Mouse (Mus musculus) kidney, adult 2 months (tissue): ENCODE data around the gene Gtf2e1. TPM values are rescaled to one million over a fixed set of nuclear protein-coding genes. Genes with fewer than 3 reads are reported as not detected.

Experiments
- DNase-seq: peaks from one replicate; pipeline ENCODE4 v3.0.0; 2021
- H3K27ac ChIP-seq: fragments of 200-500 bp; 2 replicates; pipeline ENCODE4 v1.5.1; 2012; ENCODE audit warnings: low read depth, low read length, control low read depth, inconsistent platforms; ENCODE audit not compliant: insufficient read depth
- H3K27me3 ChIP-seq: fragments of 200-500 bp; replicated peaks from 2 replicates; pipeline ENCODE4 v1.6.1; 2012; ENCODE audit warnings: mild to moderate bottlenecking, moderate library complexity, low read length, inconsistent platforms; ENCODE audit not compliant: control insufficient read depth, insufficient read depth
- H3K36me3 ChIP-seq: fragments of 200-500 bp; 2 replicates; pipeline ENCODE4 v1.6.1; 2012; ENCODE audit warnings: mild to moderate bottlenecking, moderate library complexity, low read length, inconsistent platforms; ENCODE audit not compliant: control insufficient read depth, insufficient read depth
- H3K4me1 ChIP-seq: fragments of 200-500 bp; 2 replicates; pipeline ENCODE4 v1.6.1; 2011; ENCODE audit warnings: low read length; ENCODE audit not compliant: control insufficient read depth, insufficient read depth
- H3K4me3 ChIP-seq: fragments of 200-500 bp; 2 replicates; pipeline ENCODE4 v1.5.1; 2011; ENCODE audit warnings: mild to moderate bottlenecking, low read depth, low read length, control low read depth; ENCODE audit not compliant: insufficient read depth
- CTCF ChIP-seq: fragments of 200-500 bp; conservative IDR thresholded peaks from 2 replicates; pipeline ENCODE4 v1.5.1; 2011; ENCODE audit warnings: low read depth, mild to moderate bottlenecking, control low read depth, low read length, moderate library complexity, mixed read lengths; ENCODE audit not compliant: insufficient read depth, insufficient read length
- POLR2A ChIP-seq: fragments of 200-500 bp; IDR thresholded peaks from one replicate; pipeline ENCODE4 v1.6.1; 2011; ENCODE audit warnings: low read depth, low read length, control low read depth
- WGBS: fragments of 180-500 bp; shearing (Covaris S2); methylation state at CpG from one replicate; pipeline ENCODE4 v1.1.7; 2018; 5-methylcytosine and 5-hydroxymethylcytosine counted together
- polyA plus RNA-seq: library from polyadenylated mRNA; depleted of rRNA; stranded (reverse); fragments of >200 nt; gene quantifications from 2 replicates; pipeline ENCODE4 v1.2.3, GENCODE M21; 2012

The Gtf2e1 gene
- polyA plus RNA-seq, 1 experiment, result 5.6 TPM

- Histone ChIP-seq H3K27me3 (no peaks in the 10 kb centered on the region), H3K27ac (no peak overlapping the region), H3K4me3 (no peak overlapping the region), H3K36me3 (peaks cover 4% of the 10 kb centered on the region), H3K4me1 (no peaks in the 10 kb centered on the region)
- TF ChIP-seq POLR2A, result no peak
- TF ChIP-seq CTCF, result no peak
- DNase-seq, result no peak
- WGBS, result 91% methylated on average over 6 of the region's 6 CpGs
These were observed 23.1 kb downstream of the Gtf2e1 start for GRCm38 (mm10) chr16:37516376-37516993.

- Histone ChIP-seq H3K27ac (no peak overlapping the region), H3K4me1 (no peaks in the 10 kb centered on the region), H3K27me3 (no peaks in the 10 kb centered on the region), H3K36me3 (peaks cover 2% of the 10 kb centered on the region), H3K4me3 (no peak overlapping the region)
- 88% methylated on average over 8 of the region's 8 CpGs for WGBS
- TF ChIP-seq POLR2A (no peak), CTCF (no peak)
- no peak for DNase-seq
These were observed 24.9 kb downstream of the Gtf2e1 start for GRCm38 (mm10) chr16:37514644-37515043.

GRCm38 (mm10) chr16:37511489-37511888, 28.1 kb downstream of the Gtf2e1 start:
- H3K27ac ChIP-seq, result no peak overlapping the region
- peaks cover 2% of the 10 kb centered on the region; the same call in 1 of the 2 replicates for H3K36me3 ChIP-seq
- no peak for TF ChIP-seq POLR2A
- TF ChIP-seq CTCF, result no peak
- 89% methylated on average over 15 of the region's 15 CpGs for WGBS
- no peak for DNase-seq
- H3K4me3 ChIP-seq, result no peak overlapping the region
- H3K4me1 ChIP-seq, result no peaks in the 10 kb centered on the region
- no peaks in the 10 kb centered on the region for H3K27me3 ChIP-seq

GRCm38 (mm10) chr16:37506751-37507150, 32.8 kb downstream of the Gtf2e1 start:
- Histone ChIP-seq H3K27ac (no peak overlapping the region), H3K4me3 (no peak overlapping the region), H3K4me1 (no peaks in the 10 kb centered on the region), H3K36me3 (peaks cover 2% of the 10 kb centered on the region; the same call in 1 of the 2 replicates), H3K27me3 (no peaks in the 10 kb centered on the region)
- TF ChIP-seq CTCF (no peak), POLR2A (no peak)
- DNase-seq, result no peak
- 94% methylated on average over 9 of the region's 9 CpGs for WGBS

- DNase-seq, result no peak
- TF ChIP-seq POLR2A, result no peak
- TF ChIP-seq CTCF, result no peak
- Histone ChIP-seq H3K36me3 (no peaks in the 10 kb centered on the region), H3K4me3 (no peak overlapping the region), H3K4me1 (no peaks in the 10 kb centered on the region), H3K27me3 (no peaks in the 10 kb centered on the region), H3K27ac (no peak overlapping the region)
- 49% methylated on average over 1 of the region's 1 CpGs for WGBS
These were observed 35.1 kb downstream of the Gtf2e1 start for GRCm38 (mm10) chr16:37504517-37504916.

- no peaks in the 10 kb centered on the region for H3K27me3 ChIP-seq
- DNase-seq, result no peak
- no peak overlapping the region for H3K27ac ChIP-seq
- TF ChIP-seq CTCF (no peak), POLR2A (no peak)
- H3K36me3 ChIP-seq, result no peaks in the 10 kb centered on the region
- 76% methylated on average over 9 of the region's 9 CpGs for WGBS
- H3K4me1 ChIP-seq, result no peaks in the 10 kb centered on the region
- no peak overlapping the region for H3K4me3 ChIP-seq
These were observed 41.0 kb downstream of the Gtf2e1 start for GRCm38 (mm10) chr16:37498581-37498980.

- TF ChIP-seq CTCF (no peak), POLR2A (no peak)
- H3K27me3 ChIP-seq, result no peaks in the 10 kb centered on the region
- H3K4me1 ChIP-seq, result no peaks in the 10 kb centered on the region
- no peak overlapping the region for H3K27ac ChIP-seq
- 73% methylated on average over 6 of the region's 6 CpGs for WGBS
- no peaks in the 10 kb centered on the region for H3K36me3 ChIP-seq
- no peak for DNase-seq
- H3K4me3 ChIP-seq, result no peak overlapping the region
These were observed 44.6 kb downstream of the Gtf2e1 start for GRCm38 (mm10) chr16:37495017-37495416.
